Mouse (Mus musculus) olfactory bulb, adult 2 months (tissue): ENCODE results near the gene Tm4sf1.

Experiments
- CTCF ChIP-seq: fragments of 200-500 bp; IDR thresholded peaks from 2 replicates; pipeline ENCODE4 v1.5.1; 2012; ENCODE audit warnings: low read depth, mild to moderate bottlenecking, low read length, moderate library complexity; ENCODE audit not compliant: insufficient read depth
- POLR2A ChIP-seq: fragments of 200-500 bp; IDR thresholded peaks from 2 replicates; pipeline ENCODE4 v1.6.1; 2012; ENCODE audit warnings: mild to moderate bottlenecking, low read depth, low read length, moderate library complexity; ENCODE audit not compliant: insufficient read depth

GRCm38 (mm10) chr3:57297991-57298390 is 3.8 kb downstream of the Tm4sf1 start:
- TF ChIP-seq POLR2A (no peak), CTCF (no peak)
